Mouse (Mus musculus): ENCODE measurements at regions not wholly inside any gene's neighbourhood (a gene's known extent, or its start where the extent isn't known, plus 50 kb on each side); places are given as distances from the start of the nearest gene placed in this dataset.

- in situ Hi-C loops (cut with MboI): loop anchor here (25.0 kb wide), 2 partner anchors 450 to 600 kb away; no protein-coding TSS in a partner anchor
These were observed 67.0 kb upstream of the Ssx2ip start for GRCm38 (mm10) chr3:146337429-146337828.

GRCm38 (mm10) chr3:146337861-146338281 lies 66.6 kb upstream of the Ssx2ip start:
- in situ Hi-C loops (cut with MboI): loop anchor here (25.0 kb wide), 2 partner anchors 449 to 599 kb away; no protein-coding TSS in a partner anchor

- in situ Hi-C loops (cut with MboI): loop anchor here (25.0 kb wide), 2 partner anchors 449 to 599 kb away; no protein-coding TSS in a partner anchor
These were observed 66.0 kb upstream of the Ssx2ip start for GRCm38 (mm10) chr3:146338445-146338844.

- in situ Hi-C loops (cut with MboI): loop anchor here (10.0 to 25.0 kb wide), 3 partner anchors 156 to 597 kb away; no protein-coding TSS in a partner anchor
These were observed 64.0 kb upstream of the Ssx2ip start for GRCm38 (mm10) chr3:146340316-146341055.

GRCm38 (mm10) chr3:146341652-146342340 lies 62.6 kb upstream of the Ssx2ip start:
- in situ Hi-C loops (cut with MboI): loop anchor here (10.0 to 25.0 kb wide), 3 partner anchors 157 to 596 kb away; no protein-coding TSS in a partner anchor

GRCm38 (mm10) chr3:146342727-146343126 lies 61.7 kb upstream of the Ssx2ip start:
- in situ Hi-C loops (cut with MboI): loop anchor here (10.0 to 25.0 kb wide), 3 partner anchors 158 to 595 kb away; no protein-coding TSS in a partner anchor

GRCm38 (mm10) chr3:146343649-146344401 lies 60.6 kb upstream of the Ssx2ip start:
- in situ Hi-C loops (cut with MboI): loop anchor here (10.0 to 25.0 kb wide), 3 partner anchors 159 to 593 kb away; no protein-coding TSS in a partner anchor

- in situ Hi-C loops (cut with MboI): loop anchor here (10.0 to 25.0 kb wide), 3 partner anchors 160 to 593 kb away; no protein-coding TSS in a partner anchor
These were observed 59.9 kb upstream of the Ssx2ip start for GRCm38 (mm10) chr3:146344402-146345025.

- in situ Hi-C loops (cut with MboI): loop anchor here (10.0 to 25.0 kb wide), 3 partner anchors 161 to 592 kb away; no protein-coding TSS in a partner anchor
These were observed 59.1 kb upstream of the Ssx2ip start for GRCm38 (mm10) chr3:146345308-146345780.

- in situ Hi-C loops (cut with MboI): loop anchor here (10.0 to 25.0 kb wide), 3 partner anchors 161 to 591 kb away; no protein-coding TSS in a partner anchor
These were observed 58.5 kb upstream of the Ssx2ip start for GRCm38 (mm10) chr3:146345946-146346345.

GRCm38 (mm10) chr3:146347311-146347710 lies 57.1 kb upstream of the Ssx2ip start:
- in situ Hi-C loops (cut with MboI): loop anchor here (10.0 to 25.0 kb wide), 3 partner anchors 163 to 590 kb away; no protein-coding TSS in a partner anchor

GRCm38 (mm10) chr3:146348921-146349320 lies 55.5 kb upstream of the Ssx2ip start:
- in situ Hi-C loops (cut with MboI): loop anchor here (10.0 to 25.0 kb wide), 3 partner anchors 164 to 588 kb away; no protein-coding TSS in a partner anchor

GRCm38 (mm10) chr3:146349393-146349792 lies 55.0 kb upstream of the Ssx2ip start:
- in situ Hi-C loops (cut with MboI): loop anchor here (10.0 to 25.0 kb wide), 3 partner anchors 165 to 588 kb away; no protein-coding TSS in a partner anchor

GRCm38 (mm10) chr3:146350126-146350525 lies 54.3 kb upstream of the Ssx2ip start:
- in situ Hi-C loops (cut with MboI): no loop called here

GRCm38 (mm10) chr3:146351468-146351867 lies 53.0 kb upstream of the Ssx2ip start:
- in situ Hi-C loops (cut with MboI): no loop called here

- in situ Hi-C loops (cut with MboI): no loop called here
These were observed 52.3 kb upstream of the Ssx2ip start for GRCm38 (mm10) chr3:146352187-146352586.

- in situ Hi-C loops (cut with MboI): no loop called here
These were observed 50.5 kb upstream of the Ssx2ip start for GRCm38 (mm10) chr3:146353961-146354360.
